Mouse (Mus musculus) layer of hippocampus, postnatal 10 days (tissue): Measurements from ENCODE around the gene Siah3. TPM values are rescaled to one million over a fixed set of nuclear protein-coding genes. Genes with fewer than 3 reads are reported as not detected.
"Not testable (repeated sequence)": the region's sequence is repeated elsewhere in the genome, so short reads cannot be mapped to it uniquely, and the experiment has no call there.

ENCODE experiments used
- DNase-seq, 2 experiments: peaks; one replicate each; pipeline ENCODE4 v3.0.0; 2021; ENCODE audit warnings: low spot score in 2 of 2
- long read RNA-seq: library from polyadenylated mRNA; stranded (forward); transcript quantifications from one replicate; pipeline ENCODE4 v2.0.0, GENCODE M21; 2023
- total RNA-seq, 2 experiments: library from RNA; stranded (reverse); gene quantifications; 2 replicates each; pipeline ENCODE4 v1.2.3; 2021

The Siah3 gene
- total RNA-seq = 10 to 100 TPM; 11.4 to 13.6 TPM
- long read RNA-seq, full-length matches to known transcripts = 1 of 5 reads
- long read RNA-seq, partial matches to known transcripts = 0 of 5 reads
- long read RNA-seq, other reads (novel, unspliced or antisense) = 4 of 5 reads

GRCm38 (mm10) chr14:75455743-75456421 is at the start of gene Siah3:
Gene Siah3 (plus strand): TSS chr14:75455982.
- peak; percentile 46 to 51 for DNase-seq

- no peak for DNase-seq
Measured at GRCm38 (mm10) chr14:75409772-75410171, 46.0 kb upstream of the Siah3 start.

- no peak for DNase-seq
Measured at GRCm38 (mm10) chr14:75410392-75410791, 45.4 kb upstream of the Siah3 start.

GRCm38 (mm10) chr14:75418721-75419120 is 37.1 kb upstream of the Siah3 start:
- DNase-seq = no peak

GRCm38 (mm10) chr14:75419876-75420275 is 35.9 kb upstream of the Siah3 start:
- no peak for DNase-seq

- DNase-seq = no peak
Measured at GRCm38 (mm10) chr14:75420811-75421210, 35.0 kb upstream of the Siah3 start.

GRCm38 (mm10) chr14:75431173-75431786 is 24.5 kb upstream of the Siah3 start:
- no peak for DNase-seq

- DNase-seq = no peak
Measured at GRCm38 (mm10) chr14:75432850-75433249, 22.9 kb upstream of the Siah3 start.

GRCm38 (mm10) chr14:75434576-75434975 is 21.2 kb upstream of the Siah3 start:
- no peak for DNase-seq

- no peak for DNase-seq
Measured at GRCm38 (mm10) chr14:75444486-75445105, 11.2 kb upstream of the Siah3 start.

- DNase-seq = peak; percentile 77 to 78
Measured at GRCm38 (mm10) chr14:75445281-75445947, 10.4 kb upstream of the Siah3 start.

- DNase-seq = no peak
Measured at GRCm38 (mm10) chr14:75445948-75446281, 9.9 kb upstream of the Siah3 start.

GRCm38 (mm10) chr14:75446314-75446713 is 9.5 kb upstream of the Siah3 start:
- not testable (repeated sequence) for DNase-seq

- DNase-seq = no peak
Measured at GRCm38 (mm10) chr14:75453906-75454305, 1.9 kb upstream of the Siah3 start.

- peak in 1 of 2 experiments; percentile 45 for DNase-seq
Measured at GRCm38 (mm10) chr14:75454716-75455115, 1.1 kb upstream of the Siah3 start.

GRCm38 (mm10) chr14:75455361-75455742 is 430 bp upstream of the Siah3 start:
- DNase-seq = no peak

GRCm38 (mm10) chr14:75456489-75457220 is 873 bp downstream of the Siah3 start:
- DNase-seq = peak; percentile 56 to 67

- DNase-seq = peak; percentile 37 to 52
Measured at GRCm38 (mm10) chr14:75457221-75457600, 1.4 kb downstream of the Siah3 start.

- no peak for DNase-seq
Measured at GRCm38 (mm10) chr14:75459431-75459830, 3.6 kb downstream of the Siah3 start.

- DNase-seq = peak in 1 of 2 experiments; percentile 38
Measured at GRCm38 (mm10) chr14:75459991-75460390, 4.2 kb downstream of the Siah3 start.

GRCm38 (mm10) chr14:75460436-75460835 is 4.7 kb downstream of the Siah3 start:
- no peak for DNase-seq
